Comparison of ENCODE assay signal across 9 mouse cellular contexts in the genomic region with DNA sequence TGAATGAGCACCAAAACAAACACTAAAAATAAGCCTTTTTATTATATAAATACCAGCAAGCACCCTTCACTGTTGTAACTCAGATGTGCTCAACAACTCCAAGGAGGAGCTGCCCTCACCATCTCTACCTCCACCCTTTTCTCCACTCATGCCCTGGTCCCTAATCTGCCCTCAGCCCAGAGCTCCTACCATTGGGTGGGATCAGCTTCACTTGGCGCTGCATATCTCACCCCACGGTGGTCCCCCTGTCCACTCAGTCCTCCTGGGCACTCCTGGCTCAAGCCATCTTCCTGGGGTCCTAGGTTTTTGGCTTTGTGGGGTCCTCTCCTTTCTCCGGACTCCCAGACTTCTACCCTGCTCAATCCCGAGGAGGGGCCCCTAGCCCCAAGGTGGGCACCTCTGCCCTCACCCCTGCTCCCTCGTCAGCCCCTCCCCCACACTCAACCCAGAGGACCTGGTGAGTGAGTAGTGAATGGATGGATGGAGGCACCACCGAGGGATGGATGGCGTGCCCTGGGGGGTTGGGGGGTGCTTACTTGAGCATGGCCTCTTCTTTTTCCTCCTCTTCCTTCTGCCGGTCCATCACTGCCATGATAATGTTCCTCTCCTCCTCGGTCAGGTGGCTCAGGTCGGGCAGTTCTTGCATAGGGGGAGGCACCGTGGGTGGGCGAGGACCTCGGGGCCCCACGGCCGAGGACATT. TPM values are rescaled to one million over a fixed set of nuclear protein-coding genes. Genes with fewer than 3 reads are reported as not detected.
A peak's percentile ranks its signal among the peaks of the same experiment; 100 is the strongest.
DNase-seq lines count a peak whose midpoint lies in the region; ATAC-seq and TF ChIP-seq lines count a peak whose summit lies in the region.
"Had no signal": no experiment of that assay in that cellular context is flagged by ENCODE, and none has a peak within 500 bp of the region (broad histone marks: within the 10 kb centered on the region; RNA-seq: fewer than 3 reads in every experiment).

No protein-coding gene starts in this region.

- H3K27ac ChIP-seq in forebrain, embryonic 11.5 days (ENCODE audit: low read depth, low read length), result no peak overlapping the region
- no peak overlapping the region for H3K27ac ChIP-seq in intestine, postnatal 0 days (ENCODE audit: low read depth, low read length)
- H3K27ac ChIP-seq in midbrain, embryonic 10.5 days (replicated peaks), result peak overlapping the region; percentile 90

- peak; percentile 20 to 36 for DNase-seq in layer of hippocampus, adult 8-10 months (ENCODE audit: low spot score in 2 of 2)
- no peak for DNase-seq in layer of hippocampus, adult 9-10 months (ENCODE audit: low spot score)
- DNase-seq in cerebellum, adult 11-12 months, result peak; percentile 81
- peak; percentile 72 for DNase-seq in forebrain, embryonic 11.5 days (ENCODE audit: low spot score)
- no peak for DNase-seq in midbrain, embryonic 10.5 days (ENCODE audit: low spot score)
- DNase-seq in embryo, embryonic 11 days, result no peak

- peaks cover 4% of the 10 kb centered on the region; the same call in 1 of the 2 replicates for H3K27me3 ChIP-seq in forebrain, embryonic 11.5 days (ENCODE audit: control insufficient read depth, insufficient read depth, low read length)
- H3K27me3 ChIP-seq in intestine, postnatal 0 days (replicated peaks; ENCODE audit: control insufficient read depth, insufficient read depth, low read length), result peaks cover 10% of the 10 kb centered on the region; the same call in 1 of the 2 replicates
- peaks cover 36% of the 10 kb centered on the region for H3K27me3 ChIP-seq in midbrain, embryonic 10.5 days (ENCODE audit: low read depth, poor library complexity, severe bottlenecking)

- H3K36me3 ChIP-seq in forebrain, embryonic 11.5 days (ENCODE audit: control insufficient read depth, insufficient read depth, low read length), result no peaks in the 10 kb centered on the region
- H3K36me3 ChIP-seq in intestine, postnatal 0 days (ENCODE audit: control insufficient read depth, insufficient read depth), result no peaks in the 10 kb centered on the region
- no peaks in the 10 kb centered on the region for H3K36me3 ChIP-seq in midbrain, embryonic 10.5 days

- H3K9me3 ChIP-seq in forebrain, embryonic 11.5 days (ENCODE audit: control insufficient read depth, low read length), result no peaks in the 10 kb centered on the region
- no peaks in the 10 kb centered on the region for H3K9me3 ChIP-seq in intestine, postnatal 0 days (ENCODE audit: control insufficient read depth)
- no peaks in the 10 kb centered on the region for H3K9me3 ChIP-seq in midbrain, embryonic 10.5 days (replicated peaks)

- peak overlapping the region; percentile 82 for H3K9ac ChIP-seq in forebrain, embryonic 11.5 days (ENCODE audit: low read length)
- peak overlapping the region; percentile 48 for H3K9ac ChIP-seq in intestine, postnatal 0 days (ENCODE audit: low read depth, low read length)

- 0 out of 2 replicates have a peak, but pooled peaks cover 3% of the 10 kb centered on the region for H3K4me1 ChIP-seq in forebrain, embryonic 11.5 days (replicated peaks; ENCODE audit: control insufficient read depth, insufficient read depth, low read length)
- no peaks in the 10 kb centered on the region for H3K4me1 ChIP-seq in intestine, postnatal 0 days (replicated peaks; ENCODE audit: control insufficient read depth, insufficient read depth, low read length)
- H3K4me1 ChIP-seq in midbrain, embryonic 10.5 days, result peaks cover 14% of the 10 kb centered on the region

- peak; percentile 64 for ATAC-seq in forebrain, embryonic 11.5 days (replicated peaks; ENCODE audit: low FRiP score)
- ATAC-seq in intestine, postnatal 0 days, result peak; percentile 25; the same call in 1 of the 2 replicates
- ATAC-seq in megakaryocyte progenitor cell, adult 5-6 weeks (replicated peaks; ENCODE audit: poor library complexity), result no peak

- peak overlapping the region; percentile 84 for H3K4me2 ChIP-seq in forebrain, embryonic 11.5 days (ENCODE audit: low read depth, low read length, severe bottlenecking)
- H3K4me2 ChIP-seq in intestine, postnatal 0 days (replicated peaks; ENCODE audit: low read depth), result peak overlapping the region; percentile 92

- H3K4me3 ChIP-seq in forebrain, embryonic 11.5 days (ENCODE audit: low read depth, low read length), result peak overlapping the region; percentile 66
- peak overlapping the region; percentile 60 for H3K4me3 ChIP-seq in intestine, postnatal 0 days (ENCODE audit: low read depth, low read length)
- H3K4me3 ChIP-seq in midbrain, embryonic 10.5 days, result peak overlapping the region; percentile 75

- no peak for TF ChIP-seq CTCF in intestine, postnatal 0 days (IDR thresholded peaks at IDR 0.05; ENCODE audit: low read depth)

- 7% methylated on average over 15 of the region's 15 CpGs for WGBS in forebrain, embryonic 11.5 days
- 8% methylated on average over 15 of the region's 15 CpGs for WGBS in intestine, postnatal 0 days
- WGBS in midbrain, embryonic 10.5 days, result 10% methylated on average over 14 of the region's 15 CpGs

RNA-seq across cellular contexts. Expression of gene Rims1, which starts 0.6 kb away (rescaled TPM):
- total RNA-seq in layer of hippocampus, adult 8-10 months (2022), result 100 to 1,000 TPM; 227 to 279 (median 248) TPM
- 3.1 and 3.2 TPM in 2 replicates for polyA plus RNA-seq in forebrain, embryonic 11.5 days (2014; fragmentation: Nextera tagmentation; extraction: Ambion mirVana)
- polyA plus RNA-seq in intestine, postnatal 0 days (2015; fragmentation: Nextera tagmentation; extraction: Ambion mirVana), result 6.2 and 8.1 TPM in 2 replicates
- 1.2 and 1.8 TPM in 2 replicates for polyA plus RNA-seq in midbrain, embryonic 10.5 days (2016; fragmentation: Nextera tagmentation; extraction: Ambion mirVana)
- total RNA-seq in megakaryocyte progenitor cell, adult 5-6 weeks (2015), result not detected in 2 replicates
- not detected in 2 replicates for total RNA-seq in megakaryocyte progenitor cell, adult 5-6 weeks (2017)
- total RNA-seq: hematopoietic stem cell, adult 5-6 weeks had no signal

Comparison
In these comparisons a context has a peak if more than half of its experiments do, and no peak if none do; other contexts are left out.
1. DNase-seq: peak in layer of hippocampus, adult 8-10 months (2 of 2), cerebellum, adult 11-12 months (single experiment) and forebrain, embryonic 11.5 days (single experiment); none in layer of hippocampus, adult 9-10 months (single experiment), midbrain, embryonic 10.5 days (single experiment) and embryo, embryonic 11 days (single experiment).
2. Peak in every context shown above with its lines, with median percentiles within 50 percentile points of each other: H3K4me3 ChIP-seq.